Mouse (Mus musculus): Measurements from ENCODE around the gene Cldn22. TPM values are rescaled to one million over a fixed set of nuclear protein-coding genes. Genes with fewer than 3 reads are reported as not detected.

The Cldn22 gene
- polyA plus RNA-seq, 1 experiment from 2014 or later, result not detected

DNA sequence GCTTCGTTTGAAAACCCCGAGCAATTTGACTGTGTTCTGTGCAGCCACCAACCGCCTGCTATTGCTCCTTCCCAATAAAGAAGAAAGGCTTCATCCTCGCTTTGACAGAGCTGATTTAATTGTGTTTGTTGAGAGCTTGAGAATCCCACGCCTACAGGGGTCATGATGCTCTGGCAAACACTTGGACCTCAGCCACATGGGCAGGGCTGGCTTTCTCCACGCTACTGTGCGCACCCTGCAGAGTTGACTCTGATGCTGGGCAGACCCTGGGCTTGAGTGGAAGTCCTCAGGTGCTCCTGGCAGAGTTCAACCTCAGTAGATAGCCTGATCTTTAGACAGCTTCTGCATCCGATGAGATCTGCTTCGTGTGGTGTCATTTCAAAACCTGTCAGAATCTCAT, 32.3 kb upstream of the Cldn22 start:
- Histone ChIP-seq H3K27ac (ENCODE audit: low read depth) (no peak overlapping the region), H3K4me2 (ENCODE audit: low read length) (no peak overlapping the region), H3K9me3 (ENCODE audit: control insufficient read depth, low read length) (no peaks in the 10 kb centered on the region), H3K9ac (ENCODE audit: low read length) (no peak overlapping the region), H3K4me3 (ENCODE audit: low read depth, low read length) (no peak overlapping the region), H3K4me1 (replicated peaks; ENCODE audit: control insufficient read depth, insufficient read depth, low read length) (no peaks in the 10 kb centered on the region), H3K36me3 (ENCODE audit: control insufficient read depth, insufficient read depth, low read length) (no peaks in the 10 kb centered on the region), H3K27me3 (replicated peaks; ENCODE audit: control insufficient read depth, insufficient read depth, low read length) (no peaks in the 10 kb centered on the region)
- no peak for DNase-seq (ENCODE audit: low spot score)
- WGBS, result 66% methylated on average over 9 of the region's 9 CpGs
- ATAC-seq (replicated peaks; ENCODE audit: low FRiP score, low TSS enrichment, low read depth), result no peak

DNA sequence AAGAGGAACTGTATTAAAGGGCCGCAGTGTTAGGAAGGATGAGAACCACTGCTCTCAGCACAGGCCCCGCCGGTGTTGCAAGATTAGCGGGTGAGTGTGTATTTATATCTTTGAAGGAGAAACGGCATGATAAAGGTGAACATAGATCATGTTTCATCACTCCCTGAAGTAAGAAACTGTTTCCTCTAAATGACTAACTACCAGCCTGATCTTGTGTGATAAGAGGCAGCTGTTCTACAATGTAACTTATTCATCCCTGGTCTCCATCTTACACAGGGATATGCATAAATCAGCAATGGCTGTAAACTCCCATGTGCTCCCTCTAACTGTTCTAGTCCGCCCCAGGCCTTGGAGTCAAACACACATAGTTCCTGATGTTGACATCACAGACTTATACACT, 24.8 kb upstream of the Cldn22 start:
- no peak overlapping the region for H3K4me2 ChIP-seq (ENCODE audit: low read length)
- no peaks in the 10 kb centered on the region for H3K9me3 ChIP-seq (ENCODE audit: control insufficient read depth, low read length)
- H3K36me3 ChIP-seq (ENCODE audit: control insufficient read depth, insufficient read depth, low read length), result no peaks in the 10 kb centered on the region
- no peak overlapping the region for H3K27ac ChIP-seq (ENCODE audit: low read depth)
- peak; percentile 71; the same call in 1 of the 2 replicates for ATAC-seq (replicated peaks; ENCODE audit: low FRiP score, low TSS enrichment, low read depth)
- 40% methylated on average over 6 of the region's 6 CpGs for WGBS
- no peak overlapping the region for H3K4me3 ChIP-seq (ENCODE audit: low read depth, low read length)
- H3K4me1 ChIP-seq (replicated peaks; ENCODE audit: control insufficient read depth, insufficient read depth, low read length), result no peaks in the 10 kb centered on the region
- no peak for DNase-seq (ENCODE audit: low spot score)
- no peaks in the 10 kb centered on the region for H3K27me3 ChIP-seq (replicated peaks; ENCODE audit: control insufficient read depth, insufficient read depth, low read length)
- H3K9ac ChIP-seq (ENCODE audit: low read length), result no peak overlapping the region

DNA sequence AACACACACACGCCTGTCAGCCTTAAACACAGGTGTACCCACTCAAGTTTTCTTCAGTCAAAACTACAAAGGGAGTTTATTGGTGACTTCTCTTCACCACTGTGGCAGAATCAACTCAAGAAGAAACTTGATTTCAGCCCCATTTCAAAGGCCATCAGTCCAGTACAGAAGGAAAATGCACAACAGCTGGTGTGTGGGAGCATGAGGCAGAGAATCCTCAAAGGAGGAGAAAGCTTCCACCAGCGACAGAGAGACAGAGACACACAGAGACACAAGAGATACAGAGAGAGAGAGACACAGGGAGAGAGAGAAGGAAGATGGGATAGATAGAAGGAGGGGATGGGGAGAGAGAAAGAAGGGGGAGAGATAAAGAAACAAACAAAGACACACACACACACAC, 21.9 kb upstream of the Cldn22 start:
- H3K36me3 ChIP-seq (ENCODE audit: control insufficient read depth, insufficient read depth, low read length), result no peaks in the 10 kb centered on the region
- H3K4me2 ChIP-seq (ENCODE audit: low read length), result no peak overlapping the region
- ATAC-seq (replicated peaks; ENCODE audit: low FRiP score, low TSS enrichment, low read depth) (no peak), DNase-seq (ENCODE audit: low spot score) (no peak)
- H3K4me3 ChIP-seq (ENCODE audit: low read depth, low read length), result no peak overlapping the region
- no peaks in the 10 kb centered on the region for H3K27me3 ChIP-seq (replicated peaks; ENCODE audit: control insufficient read depth, insufficient read depth, low read length)
- no peaks in the 10 kb centered on the region for H3K4me1 ChIP-seq (replicated peaks; ENCODE audit: control insufficient read depth, insufficient read depth, low read length)
- no peaks in the 10 kb centered on the region for H3K9me3 ChIP-seq (ENCODE audit: control insufficient read depth, low read length)
- no peak overlapping the region for H3K27ac ChIP-seq (ENCODE audit: low read depth)
- no peak overlapping the region for H3K9ac ChIP-seq (ENCODE audit: low read length)
- 80% methylated on average over 2 of the region's 2 CpGs for WGBS

DNA sequence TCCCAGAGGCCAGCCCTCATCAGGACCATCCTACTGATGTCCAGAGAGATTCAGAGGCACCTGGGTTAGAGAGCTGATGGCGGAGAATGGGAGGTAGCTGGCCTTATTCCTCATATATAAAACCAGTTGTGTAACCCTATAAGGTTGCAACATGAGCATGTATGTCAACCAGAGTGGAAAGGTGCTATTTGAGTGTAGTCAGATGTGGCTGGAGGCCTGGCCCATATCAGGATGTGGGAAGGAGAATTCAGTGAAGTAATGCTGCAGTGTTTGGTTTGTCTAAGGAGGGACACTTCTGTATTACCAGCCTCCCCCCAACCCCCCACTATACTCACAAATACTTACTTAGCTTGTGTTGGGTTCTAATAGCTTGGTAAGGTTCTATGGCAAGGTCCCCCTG, 20.0 kb upstream of the Cldn22 start:
- Histone ChIP-seq H3K27ac (ENCODE audit: low read depth) (no peak overlapping the region), H3K9me3 (ENCODE audit: control insufficient read depth, low read length) (no peaks in the 10 kb centered on the region), H3K4me1 (replicated peaks; ENCODE audit: control insufficient read depth, insufficient read depth, low read length) (no peaks in the 10 kb centered on the region), H3K4me2 (ENCODE audit: low read length) (no peak overlapping the region), H3K4me3 (ENCODE audit: low read depth, low read length) (no peak overlapping the region), H3K36me3 (ENCODE audit: control insufficient read depth, insufficient read depth, low read length) (no peaks in the 10 kb centered on the region), H3K9ac (ENCODE audit: low read length) (no peak overlapping the region), H3K27me3 (replicated peaks; ENCODE audit: control insufficient read depth, insufficient read depth, low read length) (no peaks in the 10 kb centered on the region)
- WGBS, result 92% methylated on average over 1 of the region's 1 CpGs
- ATAC-seq (replicated peaks; ENCODE audit: low FRiP score, low TSS enrichment, low read depth), result no peak
- DNase-seq (ENCODE audit: low spot score), result no peak

DNA sequence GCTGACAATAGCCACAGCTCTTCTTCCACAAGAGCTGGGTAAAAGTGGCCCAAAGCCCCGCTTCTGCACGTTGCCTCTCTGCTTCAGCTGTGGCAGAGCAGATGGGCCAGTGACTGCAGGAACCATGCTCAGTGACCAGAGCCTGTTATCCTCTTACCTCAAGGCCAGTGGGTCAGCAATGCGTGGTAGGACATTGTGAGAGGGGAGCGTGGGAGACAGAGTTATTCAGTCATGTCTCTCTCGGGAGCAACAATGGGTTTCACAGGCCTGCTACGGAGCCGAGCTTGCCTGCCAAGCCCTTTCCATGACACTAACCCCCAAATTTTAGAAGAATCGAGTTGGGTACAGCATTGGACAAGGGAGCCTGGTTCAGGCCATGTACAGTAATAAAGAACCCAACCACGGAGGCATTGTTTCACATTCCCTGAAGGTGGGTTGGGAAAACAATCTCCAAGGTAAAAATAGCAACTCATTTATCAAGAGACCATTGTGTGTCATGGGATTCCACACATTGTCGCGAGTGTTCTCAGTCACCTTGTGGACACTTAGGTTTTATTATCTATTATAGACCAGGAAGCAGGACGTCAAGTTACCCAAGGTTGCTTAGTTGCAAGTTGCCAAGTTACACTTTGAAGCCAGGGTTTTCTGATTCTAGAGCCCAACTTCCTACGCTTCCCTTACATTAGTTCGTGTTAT, 14.2 kb upstream of the Cldn22 start:
- WGBS, result 83% methylated on average over 14 of the region's 14 CpGs
- Histone ChIP-seq H3K9ac (ENCODE audit: low read length) (no peak overlapping the region), H3K4me1 (replicated peaks; ENCODE audit: control insufficient read depth, insufficient read depth, low read length) (no peaks in the 10 kb centered on the region), H3K9me3 (ENCODE audit: control insufficient read depth, low read length) (no peaks in the 10 kb centered on the region), H3K27ac (ENCODE audit: low read depth) (no peak overlapping the region), H3K27me3 (replicated peaks; ENCODE audit: control insufficient read depth, insufficient read depth, low read length) (no peaks in the 10 kb centered on the region), H3K36me3 (ENCODE audit: control insufficient read depth, insufficient read depth, low read length) (no peaks in the 10 kb centered on the region), H3K4me2 (ENCODE audit: low read length) (no peak overlapping the region), H3K4me3 (ENCODE audit: low read depth, low read length) (no peak overlapping the region)
- DNase-seq (ENCODE audit: low spot score) (no peak), ATAC-seq (replicated peaks; ENCODE audit: low FRiP score, low TSS enrichment, low read depth) (no peak)

DNA sequence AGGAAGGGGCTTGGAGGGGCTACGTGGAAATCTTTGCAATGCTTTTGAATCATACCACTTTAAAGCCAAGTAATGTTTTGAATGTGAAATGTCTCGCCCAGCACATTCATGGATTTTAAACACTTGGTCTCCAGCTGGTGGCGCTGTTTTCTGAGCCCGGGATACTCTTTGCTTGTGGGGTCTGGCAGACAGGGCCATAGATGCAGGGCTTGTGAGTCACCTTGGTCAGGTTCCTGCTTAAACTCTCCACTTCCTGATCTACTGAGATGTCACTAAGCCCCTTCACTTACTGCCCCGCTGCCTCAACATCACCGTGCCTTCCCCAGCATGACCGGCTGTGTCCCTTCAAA, 13.6 kb upstream of the Cldn22 start:
- H3K9ac ChIP-seq (ENCODE audit: low read length), result no peak overlapping the region
- no peaks in the 10 kb centered on the region for H3K9me3 ChIP-seq (ENCODE audit: control insufficient read depth, low read length)
- H3K4me3 ChIP-seq (ENCODE audit: low read depth, low read length), result no peak overlapping the region
- 75% methylated on average over 7 of the region's 7 CpGs for WGBS
- H3K27ac ChIP-seq (ENCODE audit: low read depth), result no peak overlapping the region
- ATAC-seq (replicated peaks; ENCODE audit: low FRiP score, low TSS enrichment, low read depth) (no peak), DNase-seq (ENCODE audit: low spot score) (no peak)
- no peaks in the 10 kb centered on the region for H3K27me3 ChIP-seq (replicated peaks; ENCODE audit: control insufficient read depth, insufficient read depth, low read length)
- H3K4me2 ChIP-seq (ENCODE audit: low read length), result no peak overlapping the region
- H3K36me3 ChIP-seq (ENCODE audit: control insufficient read depth, insufficient read depth, low read length), result no peaks in the 10 kb centered on the region
- no peaks in the 10 kb centered on the region for H3K4me1 ChIP-seq (replicated peaks; ENCODE audit: control insufficient read depth, insufficient read depth, low read length)

DNA sequence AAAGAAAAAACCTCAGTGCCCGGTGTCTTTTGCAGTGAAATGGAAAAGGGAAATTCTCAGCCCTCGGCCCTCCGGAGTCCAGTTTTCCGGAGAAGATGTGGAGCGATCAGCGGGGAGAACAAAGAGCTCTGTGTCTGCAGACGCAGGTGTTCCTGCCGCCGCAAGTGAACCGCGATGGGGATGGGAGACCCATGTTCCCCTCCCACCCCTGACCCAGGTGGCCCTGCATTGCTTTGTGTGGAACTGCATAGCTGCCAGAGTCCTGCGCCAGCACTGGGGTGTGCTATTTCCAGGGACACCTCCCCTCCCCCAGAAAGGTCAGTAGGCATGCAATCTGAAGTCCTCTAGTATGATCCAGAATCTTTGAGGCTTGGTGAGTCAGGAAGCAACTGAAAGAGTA, 13.1 kb upstream of the Cldn22 start:
- Histone ChIP-seq H3K36me3 (ENCODE audit: control insufficient read depth, insufficient read depth, low read length) (no peaks in the 10 kb centered on the region), H3K4me1 (replicated peaks; ENCODE audit: control insufficient read depth, insufficient read depth, low read length) (no peaks in the 10 kb centered on the region), H3K4me3 (ENCODE audit: low read depth, low read length) (no peak overlapping the region), H3K4me2 (ENCODE audit: low read length) (no peak overlapping the region), H3K9me3 (ENCODE audit: control insufficient read depth, low read length) (no peaks in the 10 kb centered on the region), H3K27me3 (replicated peaks; ENCODE audit: control insufficient read depth, insufficient read depth, low read length) (no peaks in the 10 kb centered on the region), H3K9ac (ENCODE audit: low read length) (no peak overlapping the region), H3K27ac (ENCODE audit: low read depth) (no peak overlapping the region)
- no peak for ATAC-seq (replicated peaks; ENCODE audit: low FRiP score, low TSS enrichment, low read depth)
- 86% methylated on average over 12 of the region's 12 CpGs for WGBS
- no peak for DNase-seq (ENCODE audit: low spot score)

DNA sequence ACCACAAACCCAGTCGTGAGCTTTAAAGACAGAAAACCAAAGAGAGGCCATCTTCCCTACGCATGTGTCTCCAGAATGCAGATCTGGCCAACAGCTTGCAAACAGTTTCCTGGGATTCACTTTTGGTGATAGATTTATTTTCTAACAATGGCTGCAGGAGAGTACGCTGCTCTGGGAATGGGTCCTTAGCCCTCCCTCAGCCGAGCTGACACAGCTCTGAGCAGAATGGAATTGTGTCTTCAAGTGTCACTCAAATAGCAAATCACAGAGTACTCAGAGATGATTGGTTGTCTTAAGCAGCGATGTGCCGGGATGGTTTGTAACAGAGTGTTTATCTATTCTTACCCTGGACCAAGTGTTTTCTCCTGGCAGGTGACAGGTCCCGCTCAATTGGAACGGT, 5.2 kb upstream of the Cldn22 start:
- no peaks in the 10 kb centered on the region for H3K36me3 ChIP-seq (ENCODE audit: control insufficient read depth, insufficient read depth, low read length)
- H3K27me3 ChIP-seq (replicated peaks; ENCODE audit: control insufficient read depth, insufficient read depth, low read length), result no peaks in the 10 kb centered on the region
- no peak overlapping the region for H3K27ac ChIP-seq (ENCODE audit: low read depth)
- H3K9me3 ChIP-seq (ENCODE audit: control insufficient read depth, low read length), result no peaks in the 10 kb centered on the region
- H3K9ac ChIP-seq (ENCODE audit: low read length), result no peak overlapping the region
- 0 out of 2 replicates have a peak, but pooled peaks cover 4% of the 10 kb centered on the region for H3K4me1 ChIP-seq (replicated peaks; ENCODE audit: control insufficient read depth, insufficient read depth, low read length)
- DNase-seq (ENCODE audit: low spot score), result no peak
- whole genome bisulfite sequencing, result 76% methylated on average over 8 of the region's 8 CpGs
- H3K4me2 ChIP-seq (ENCODE audit: low read length), result no peak overlapping the region
- ATAC-seq (replicated peaks; ENCODE audit: low FRiP score, low TSS enrichment, low read depth), result no peak
- no peak overlapping the region for H3K4me3 ChIP-seq (ENCODE audit: low read depth, low read length)
